Mouse (Mus musculus) lung, postnatal 0 days (tissue): ENCODE results near the gene Gm826.

Experiments used
- CTCF ChIP-seq: IDR thresholded peaks from 2 replicates; pipeline ENCODE4 v1.5.1; 2016; ENCODE audit warnings: antibody characterized with exemption, mild to moderate bottlenecking
- EP300 ChIP-seq: IDR thresholded peaks from 2 replicates; pipeline ENCODE4 v1.6.1; 2016; ENCODE audit warnings: antibody characterized with exemption, mild to moderate bottlenecking, control low read depth

- TF ChIP-seq EP300 (no peak), CTCF (no peak)
Measured at GRCm38 (mm10) chr2:160336053-160336452, 2.1 kb upstream of the Gm826 start.
